Comparison of ENCODE assay signal across 9 mouse cellular contexts in genomic region chr15:78839744-78840143, GRCm38 (mm10). TPM values are rescaled to one million over a fixed set of nuclear protein-coding genes. Genes with fewer than 3 reads are reported as not detected.
DNase-seq lines count a peak whose midpoint lies in the region; ATAC-seq and TF ChIP-seq lines count a peak whose summit lies in the region.
"Had no signal": no experiment of that assay in that cellular context is flagged by ENCODE, and none has a peak within 500 bp of the region (broad histone marks: within the 10 kb centered on the region; RNA-seq: fewer than 3 reads in every experiment).

No protein-coding gene starts in this region.

- H3K4me3 ChIP-seq in heart, embryonic 11.5 days (ENCODE audit: low read depth, low read length): no peak overlapping the region
- no peak overlapping the region for H3K4me3 ChIP-seq in ES-Bruce4 (ENCODE audit: low read depth, low read length)
- H3K4me3 ChIP-seq in forebrain, embryonic 13.5 days: no peak overlapping the region
- H3K4me3 ChIP-seq in limb, embryonic 13.5 days: no peak overlapping the region
- H3K4me3 ChIP-seq: left cerebral cortex, adult 2 months had no signal

- DNase-seq in heart, adult 9 months (ENCODE audit: low spot score in 2 of 2): no peak
- no peak for DNase-seq in urinary bladder, postnatal 4 days (ENCODE audit: low spot score in 2 of 2)
- DNase-seq in urinary bladder, postnatal 10 days (ENCODE audit: low spot score): no peak
- no peak for DNase-seq in ovary, adult 18-20 months (ENCODE audit: low spot score)

- no peaks in the 10 kb centered on the region for H3K36me3 ChIP-seq in heart, embryonic 11.5 days (ENCODE audit: control insufficient read depth, insufficient read depth, low read length)
- H3K36me3 ChIP-seq in ES-Bruce4 (ENCODE audit: control insufficient read depth, insufficient read depth, low read length, poor library complexity, severe bottlenecking): no peaks in the 10 kb centered on the region
- no peaks in the 10 kb centered on the region for H3K36me3 ChIP-seq in forebrain, embryonic 13.5 days (ENCODE audit: poor library complexity, severe bottlenecking)
- no peaks in the 10 kb centered on the region for H3K36me3 ChIP-seq in limb, embryonic 13.5 days

- WGBS in heart, embryonic 11.5 days (ENCODE audit: insufficient replicate concordance): 5% methylated on average over 2 of the region's 2 CpGs
- 0% methylated on average over 2 of the region's 2 CpGs for WGBS in forebrain, embryonic 13.5 days
- WGBS in limb, embryonic 13.5 days: 2% methylated on average over 2 of the region's 2 CpGs

- no peaks in the 10 kb centered on the region for H3K9me3 ChIP-seq in heart, embryonic 11.5 days (replicated peaks; ENCODE audit: control insufficient read depth, low read length)
- H3K9me3 ChIP-seq in ES-Bruce4 (replicated peaks; ENCODE audit: control insufficient read depth, insufficient read depth, low read length, poor library complexity, severe bottlenecking): no peaks in the 10 kb centered on the region
- H3K9me3 ChIP-seq in forebrain, embryonic 13.5 days (replicated peaks): no peaks in the 10 kb centered on the region
- H3K9me3 ChIP-seq in limb, embryonic 13.5 days: no peaks in the 10 kb centered on the region

- no peak for ATAC-seq in heart, embryonic 11.5 days (replicated peaks; ENCODE audit: insufficient number of reproducible peaks, low FRiP score, low TSS enrichment)
- peak; percentile 57 for ATAC-seq in forebrain, embryonic 13.5 days
- no peak for ATAC-seq in limb, embryonic 13.5 days (ENCODE audit: low FRiP score, low read depth)

- H3K4me2 ChIP-seq in heart, embryonic 11.5 days: no peak overlapping the region
- H3K4me2 ChIP-seq in forebrain, embryonic 13.5 days: peak overlapping the region; percentile 14; the same call in 1 of the 2 replicates
- H3K4me2 ChIP-seq in limb, embryonic 13.5 days (replicated peaks): peak overlapping the region; percentile 21; the same call in 1 of the 2 replicates

- peak overlapping the region; percentile 42; the same call in 1 of the 2 replicates for H3K27ac ChIP-seq in heart, embryonic 11.5 days (ENCODE audit: low read depth, low read length)
- H3K27ac ChIP-seq in ES-Bruce4 (ENCODE audit: insufficient read depth, low read length): no peak overlapping the region
- peak overlapping the region; percentile 76 for H3K27ac ChIP-seq in forebrain, embryonic 13.5 days
- H3K27ac ChIP-seq in limb, embryonic 13.5 days: peak overlapping the region; percentile 61
- H3K27ac ChIP-seq: left cerebral cortex, adult 2 months had no signal

- peaks cover 37% of the 10 kb centered on the region for H3K4me1 ChIP-seq in heart, embryonic 11.5 days (ENCODE audit: control insufficient read depth, insufficient read depth, low read length)
- peaks cover 10% of the 10 kb centered on the region for H3K4me1 ChIP-seq in ES-Bruce4 (ENCODE audit: control insufficient read depth, insufficient read depth, low read length)
- peaks cover 42% of the 10 kb centered on the region for H3K4me1 ChIP-seq in forebrain, embryonic 13.5 days
- peaks cover 72% of the 10 kb centered on the region for H3K4me1 ChIP-seq in limb, embryonic 13.5 days

- TF ChIP-seq POLR2A in ES-Bruce4 (IDR thresholded peaks at IDR 0.05; ENCODE audit: insufficient read depth, low read length): no peak

- no peak for TF ChIP-seq CTCF in ES-Bruce4 (IDR thresholded peaks at IDR 0.05; ENCODE audit: low read depth, low read length)

- TF ChIP-seq EP300 in ES-Bruce4 (IDR thresholded peaks at IDR 0.05; ENCODE audit: insufficient read depth, low read depth, low read length): 0 out of 2 replicates have a peak, but pooled peaks have one; percentile 6

- peaks cover 4% of the 10 kb centered on the region for H3K27me3 ChIP-seq in heart, embryonic 11.5 days (ENCODE audit: control insufficient read depth, insufficient read depth, low read length)
- 0 out of 2 replicates have a peak, but pooled peaks cover 5% of the 10 kb centered on the region for H3K27me3 ChIP-seq in ES-Bruce4 (ENCODE audit: control insufficient read depth, insufficient read depth, low read length, poor library complexity, severe bottlenecking)
- H3K27me3 ChIP-seq in forebrain, embryonic 13.5 days: peaks cover 47% of the 10 kb centered on the region
- H3K27me3 ChIP-seq in limb, embryonic 13.5 days: peaks cover 36% of the 10 kb centered on the region

- H3K9ac ChIP-seq in heart, embryonic 11.5 days (ENCODE audit: low read depth, low read length): no peak overlapping the region
- no peak overlapping the region for H3K9ac ChIP-seq in ES-Bruce4 (ENCODE audit: low read depth, poor library complexity, severe bottlenecking)
- peak overlapping the region; percentile 40 for H3K9ac ChIP-seq in forebrain, embryonic 13.5 days
- H3K9ac ChIP-seq in limb, embryonic 13.5 days: no peak overlapping the region

RNA-seq across cellular contexts. Expression of gene Cdc42ep1, which starts 2.7 kb away (rescaled TPM):
- polyA plus RNA-seq in heart, embryonic 11.5 days (2014; fragmentation: Nextera tagmentation; extraction: Ambion mirVana): 24.1 and 29.7 TPM in 2 replicates
- 9.2 and 10.5 TPM in 2 replicates for polyA plus RNA-seq in ES-Bruce4 (2011; ENCODE audit: insufficient read depth, insufficient read length, low read depth, missing spikeins)
- 5.0 and 5.5 TPM in 2 replicates for polyA plus RNA-seq in forebrain, embryonic 13.5 days (2015; fragmentation: Nextera tagmentation; extraction: Ambion mirVana)
- 17.9 and 19.1 TPM in 2 replicates for polyA plus RNA-seq in limb, embryonic 13.5 days (2015; fragmentation: Nextera tagmentation; extraction: Ambion mirVana)

RNA-seq across cellular contexts. Expression of gene Lgals2, which starts 15.6 kb away (rescaled TPM):
- 0.49 TPM in 1 of 2 replicates, not detected in the other for polyA plus RNA-seq in heart, embryonic 11.5 days (2014; fragmentation: Nextera tagmentation; extraction: Ambion mirVana)
- polyA plus RNA-seq in ES-Bruce4 (2011; ENCODE audit: insufficient read depth, insufficient read length, low read depth, missing spikeins): 2.4 TPM in 1 of 2 replicates, not detected in the other
- not detected in 2 replicates for polyA plus RNA-seq in forebrain, embryonic 13.5 days (2015; fragmentation: Nextera tagmentation; extraction: Ambion mirVana)
- polyA plus RNA-seq in limb, embryonic 13.5 days (2015; fragmentation: Nextera tagmentation; extraction: Ambion mirVana): 0.47 and 0.53 TPM in 2 replicates

RNA-seq across cellular contexts. Expression of gene Card10, which starts 36.9 kb away (rescaled TPM):
- polyA plus RNA-seq in heart, embryonic 11.5 days (2014; fragmentation: Nextera tagmentation; extraction: Ambion mirVana): 3.7 and 4.2 TPM in 2 replicates
- polyA plus RNA-seq in ES-Bruce4 (2011; ENCODE audit: insufficient read depth, insufficient read length, low read depth, missing spikeins): 19.6 and 21.5 TPM in 2 replicates
- polyA plus RNA-seq in forebrain, embryonic 13.5 days (2015; fragmentation: Nextera tagmentation; extraction: Ambion mirVana): 0.92 and 0.93 TPM in 2 replicates
- polyA plus RNA-seq in limb, embryonic 13.5 days (2015; fragmentation: Nextera tagmentation; extraction: Ambion mirVana): 3.0 TPM in 2 replicates

RNA-seq across cellular contexts. Expression of gene Gga1, which starts 37.2 kb away (rescaled TPM):
- polyA plus RNA-seq in heart, embryonic 11.5 days (2014; fragmentation: Nextera tagmentation; extraction: Ambion mirVana): 29.3 and 31.7 TPM in 2 replicates
- 25.8 and 29.3 TPM in 2 replicates for polyA plus RNA-seq in ES-Bruce4 (2011; ENCODE audit: insufficient read depth, insufficient read length, low read depth, missing spikeins)
- 50.3 and 53.7 TPM in 2 replicates for polyA plus RNA-seq in forebrain, embryonic 13.5 days (2015; fragmentation: Nextera tagmentation; extraction: Ambion mirVana)
- 42.0 and 46.5 TPM in 2 replicates for polyA plus RNA-seq in limb, embryonic 13.5 days (2015; fragmentation: Nextera tagmentation; extraction: Ambion mirVana)

RNA-seq across cellular contexts. Expression of gene Gm49510, which starts 59.7 kb away (rescaled TPM):
- polyA plus RNA-seq in heart, embryonic 11.5 days (2014; fragmentation: Nextera tagmentation; extraction: Ambion mirVana): 0.23 and 0.47 TPM in 2 replicates
- not detected in 2 replicates for polyA plus RNA-seq in ES-Bruce4 (2011; ENCODE audit: insufficient read depth, insufficient read length, low read depth, missing spikeins)
- polyA plus RNA-seq in forebrain, embryonic 13.5 days (2015; fragmentation: Nextera tagmentation; extraction: Ambion mirVana): 0.15 and 0.16 TPM in 2 replicates
- polyA plus RNA-seq in limb, embryonic 13.5 days (2015; fragmentation: Nextera tagmentation; extraction: Ambion mirVana): 0.34 and 0.71 TPM in 2 replicates
